Mouse (Mus musculus) kidney, postnatal 0 days (tissue): Measurements from ENCODE around the gene Vps50. TPM values are rescaled to one million over a fixed set of nuclear protein-coding genes. Genes with fewer than 3 reads are reported as not detected.

Experiments
- ATAC-seq: fragments of 200-750 bp; cut with Nextera tagmentation; replicated peaks from 2 replicates; pipeline ENCODE4 v1.8.0; 2017; ENCODE audit warnings: low read depth, moderate number of reproducible peaks, moderate TSS enrichment, moderate library complexity; ENCODE audit not compliant: low FRiP score
- DNase-seq: peaks from one replicate; pipeline ENCODE4 v3.0.0-alpha.2; 2016; ENCODE audit warnings: low spot score
- H3K27ac ChIP-seq: fragments of 300-500 bp; sonication (generic); 2 replicates; pipeline ENCODE4 v1.5.1; 2014; ENCODE audit warnings: mild to moderate bottlenecking
- H3K27me3 ChIP-seq: fragments of 300-500 bp; sonication (generic); 2 replicates; pipeline ENCODE4 v1.6.1; 2014; ENCODE audit warnings: low read length, mixed read lengths; ENCODE audit not compliant: insufficient read depth
- H3K36me3 ChIP-seq: fragments of 300-500 bp; sonication (generic); 2 replicates; pipeline ENCODE4 v1.6.1; 2014; ENCODE audit warnings: low read length, mixed read lengths; ENCODE audit not compliant: insufficient read depth
- H3K4me1 ChIP-seq: fragments of 300-500 bp; sonication (generic); replicated peaks from 2 replicates; pipeline ENCODE4 v1.6.1; 2014; ENCODE audit warnings: antibody characterized with exemption, low read length, mixed read lengths; ENCODE audit not compliant: insufficient read depth
- H3K4me2 ChIP-seq: fragments of 300-500 bp; sonication (generic); 2 replicates; pipeline ENCODE4 v1.6.1; 2014; ENCODE audit warnings: mild to moderate bottlenecking, low read length, moderate library complexity, mixed read lengths
- H3K4me3 ChIP-seq: fragments of 300-500 bp; sonication (generic); replicated peaks from 2 replicates; pipeline ENCODE4 v1.5.1; 2014; ENCODE audit warnings: low read depth, low read length
- H3K9ac ChIP-seq: fragments of 300-500 bp; sonication (generic); 2 replicates; pipeline ENCODE4 v1.6.1; 2014; ENCODE audit warnings: low read depth, low read length
- H3K9me3 ChIP-seq: fragments of 300-500 bp; sonication (generic); replicated peaks from 2 replicates; pipeline ENCODE4 v1.6.1; 2016; ENCODE audit warnings: low read length, inconsistent platforms, mixed read lengths
- CTCF ChIP-seq: IDR thresholded peaks from 2 replicates; pipeline ENCODE4 v1.5.1; 2016; ENCODE audit warnings: antibody characterized with exemption, low read depth, mild to moderate bottlenecking, moderate library complexity
- WGBS: fragments of 180-500 bp; shearing (Covaris S2); extraction: QIAGEN DNeasy Blood & Tissue Kit; methylation state at CpG from one replicate; pipeline ENCODE4 v1.1.7; 2014; 5-methylcytosine and 5-hydroxymethylcytosine counted together
- polyA plus RNA-seq: library from polyadenylated mRNA; unstranded; fragments of >200 nt; fragmentation: Nextera tagmentation; extraction: Ambion mirVana; gene quantifications from 2 replicates; pipeline ENCODE4 v1.2.1, GENCODE M21; 2015

Gene Vps50
- polyA plus RNA-seq, 1 experiment from 2014 or later, result 21.8 TPM

GRCm38 (mm10) chr6:3565005-3565404 lies 66.8 kb downstream of the Vps50 start:
- no peaks in the 10 kb centered on the region for H3K27me3 ChIP-seq
- no peaks in the 10 kb centered on the region for H3K4me1 ChIP-seq
- TF ChIP-seq CTCF, result no peak
- no peak overlapping the region for H3K4me3 ChIP-seq
- H3K27ac ChIP-seq, result no peak overlapping the region
- no peaks in the 10 kb centered on the region for H3K36me3 ChIP-seq
- no peak for ATAC-seq
- WGBS, result 98% methylated on average over 4 of the region's 4 CpGs
- no peaks in the 10 kb centered on the region for H3K9me3 ChIP-seq
- H3K9ac ChIP-seq, result no peak overlapping the region
- no peak for DNase-seq
- no peak overlapping the region for H3K4me2 ChIP-seq

GRCm38 (mm10) chr6:3565667-3566066 lies 67.5 kb downstream of the Vps50 start:
- Histone ChIP-seq H3K27me3 (no peaks in the 10 kb centered on the region), H3K4me3 (no peak overlapping the region), H3K9ac (no peak overlapping the region), H3K4me1 (no peaks in the 10 kb centered on the region), H3K27ac (no peak overlapping the region), H3K9me3 (no peaks in the 10 kb centered on the region), H3K36me3 (no peaks in the 10 kb centered on the region), H3K4me2 (no peak overlapping the region)
- 89% methylated on average over 1 of the region's 1 CpGs for WGBS
- no peak for ATAC-seq
- TF ChIP-seq CTCF, result no peak
- no peak for DNase-seq

DNA sequence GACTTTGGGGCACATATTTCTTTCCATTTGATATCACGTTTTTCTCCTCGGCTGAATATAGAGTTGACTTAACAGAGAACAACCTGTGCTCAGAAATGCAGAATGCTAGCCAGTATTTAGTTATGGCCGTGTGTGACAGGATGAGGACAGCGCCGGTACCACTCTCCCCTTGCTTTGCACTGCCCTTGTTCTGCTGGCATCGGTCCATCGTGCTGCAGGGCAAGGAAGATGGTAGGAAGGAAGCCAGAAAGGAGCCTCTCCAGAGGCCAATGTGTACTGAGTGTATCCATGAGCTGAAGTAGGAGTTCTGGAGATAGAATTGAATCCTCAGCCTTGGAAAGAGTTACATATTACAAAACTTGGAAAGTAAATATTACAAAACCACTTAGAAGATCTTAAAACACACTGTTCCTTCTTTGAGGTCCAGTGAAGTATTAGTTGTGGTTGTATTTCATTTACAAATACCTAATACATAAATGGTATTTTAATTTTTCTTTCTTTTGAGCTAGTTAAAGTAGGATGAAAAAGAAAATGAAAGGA lies 69.0 kb downstream of the Vps50 start:
- ATAC-seq (no peak), DNase-seq (no peak)
- Histone ChIP-seq H3K4me2 (no peak overlapping the region), H3K36me3 (0 out of 2 replicates have a peak, but pooled peaks cover 3% of the 10 kb centered on the region), H3K27ac (no peak overlapping the region), H3K4me1 (no peaks in the 10 kb centered on the region), H3K9ac (no peak overlapping the region), H3K9me3 (no peaks in the 10 kb centered on the region), H3K4me3 (no peak overlapping the region), H3K27me3 (no peaks in the 10 kb centered on the region)
- 92% methylated on average over 7 of the region's 7 CpGs for WGBS
- TF ChIP-seq CTCF, result no peak

GRCm38 (mm10) chr6:3572221-3572815 lies 74.1 kb downstream of the Vps50 start:
- H3K36me3 ChIP-seq, result 0 out of 2 replicates have a peak, but pooled peaks cover 8% of the 10 kb centered on the region
- no peak for TF ChIP-seq CTCF
- no peaks in the 10 kb centered on the region for H3K4me1 ChIP-seq
- WGBS, result 84% methylated on average over 2 of the region's 2 CpGs
- H3K4me3 ChIP-seq, result no peak overlapping the region
- H3K9ac ChIP-seq, result no peak overlapping the region
- no peak overlapping the region for H3K4me2 ChIP-seq
- no peaks in the 10 kb centered on the region for H3K27me3 ChIP-seq
- H3K27ac ChIP-seq, result no peak overlapping the region
- no peaks in the 10 kb centered on the region for H3K9me3 ChIP-seq
- DNase-seq, result no peak
- no peak for ATAC-seq

DNA sequence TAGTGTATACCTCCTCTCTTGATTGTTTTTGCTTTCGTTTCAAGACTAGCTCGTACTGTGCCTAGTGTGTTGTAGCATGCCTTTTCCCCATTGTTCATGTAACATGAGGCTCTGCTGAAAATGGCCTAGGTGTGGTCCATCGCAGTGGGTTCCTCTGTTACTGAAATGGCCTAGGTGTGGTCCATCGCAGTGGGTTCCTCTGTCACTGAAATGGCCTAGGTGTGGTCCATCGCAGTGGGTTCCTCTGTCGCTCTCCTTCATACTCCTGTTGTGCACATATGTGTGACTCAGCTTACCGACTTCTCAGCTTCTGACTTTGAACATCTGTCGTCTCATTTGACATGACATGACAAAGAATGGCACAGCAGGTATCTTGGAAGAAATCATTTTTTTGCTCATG lies 75.6 kb downstream of the Vps50 start:
- Histone ChIP-seq H3K4me3 (no peak overlapping the region), H3K4me2 (no peak overlapping the region), H3K9ac (no peak overlapping the region), H3K4me1 (no peaks in the 10 kb centered on the region), H3K27me3 (no peaks in the 10 kb centered on the region), H3K36me3 (0 out of 2 replicates have a peak, but pooled peaks cover 8% of the 10 kb centered on the region), H3K9me3 (no peaks in the 10 kb centered on the region), H3K27ac (no peak overlapping the region)
- TF ChIP-seq CTCF, result no peak
- WGBS, result 95% methylated on average over 8 of the region's 8 CpGs
- DNase-seq (no peak), ATAC-seq (no peak)

DNA sequence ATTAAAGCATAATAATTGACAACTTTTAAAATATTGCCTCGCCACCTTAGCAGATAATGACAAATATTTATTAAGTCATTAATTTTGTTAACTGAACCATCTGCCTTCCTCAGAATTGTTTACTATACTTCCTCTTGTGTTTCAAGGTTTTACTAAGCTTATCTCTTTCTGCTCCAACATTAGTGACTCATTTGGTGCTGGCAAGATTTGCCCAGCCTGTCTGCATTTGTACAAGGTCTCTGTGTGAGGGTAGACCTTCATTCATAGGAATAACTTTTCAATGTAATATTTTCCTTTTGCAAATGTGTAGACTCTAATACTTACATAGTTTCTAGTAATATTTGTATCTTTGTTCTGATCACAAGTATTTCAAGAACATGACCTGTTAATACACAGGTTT lies 87.2 kb downstream of the Vps50 start:
- TF ChIP-seq CTCF, result no peak
- no peaks in the 10 kb centered on the region for H3K9me3 ChIP-seq
- ATAC-seq, result no peak
- no peak overlapping the region for H3K4me3 ChIP-seq
- no peak for DNase-seq
- no peak overlapping the region for H3K9ac ChIP-seq
- 86% methylated on average over 1 of the region's 1 CpGs for WGBS
- no peak overlapping the region for H3K4me2 ChIP-seq
- H3K4me1 ChIP-seq, result no peaks in the 10 kb centered on the region
- 0 out of 2 replicates have a peak, but pooled peaks cover 3% of the 10 kb centered on the region for H3K36me3 ChIP-seq
- H3K27me3 ChIP-seq, result no peaks in the 10 kb centered on the region
- no peak overlapping the region for H3K27ac ChIP-seq
